Mouse (Mus musculus): ENCODE data around the gene Etv6. TPM values are rescaled to one million over a fixed set of nuclear protein-coding genes. Genes with fewer than 3 reads are reported as not detected.

Etv6 gene
- polyA plus RNA-seq, 1 experiment: not detected

DNA sequence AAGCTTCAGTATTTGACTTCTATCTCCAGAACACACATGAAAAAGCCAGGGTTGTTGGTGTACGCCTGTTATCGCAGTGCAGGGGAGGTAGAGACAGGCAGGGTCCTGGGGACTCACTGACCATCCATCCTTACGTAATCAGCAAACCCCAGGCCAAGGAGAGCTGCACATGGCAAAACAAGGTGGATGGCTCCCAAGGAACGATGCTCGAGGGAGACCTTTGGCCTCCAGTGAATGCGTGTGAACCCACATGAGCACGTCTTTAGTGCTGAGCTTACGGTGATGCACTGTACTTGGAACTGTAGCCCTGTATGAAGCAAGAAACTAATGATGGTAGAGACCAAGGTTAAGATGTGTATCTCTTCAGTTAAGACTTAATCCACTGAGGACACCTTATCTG is 119.2 kb downstream of the Etv6 start:
- 98% methylated on average over 8 of the region's 8 CpGs for WGBS
- Histone ChIP-seq H3K4me3 (ENCODE audit: insufficient read depth, low read depth, low read length) (no peak overlapping the region), H3K4me1 (ENCODE audit: control insufficient read depth, insufficient read depth, low read length) (peaks cover 12% of the 10 kb centered on the region), H3K27ac (ENCODE audit: insufficient read depth, low read depth, low read length) (no peak overlapping the region)
- TF ChIP-seq POLR2A (IDR thresholded peaks at IDR 0.05; ENCODE audit: insufficient read depth, low read depth, low read length) (no peak), CTCF (IDR thresholded peaks at IDR 0.05; ENCODE audit: insufficient read depth, low read depth, low read length) (no peak)

DNA sequence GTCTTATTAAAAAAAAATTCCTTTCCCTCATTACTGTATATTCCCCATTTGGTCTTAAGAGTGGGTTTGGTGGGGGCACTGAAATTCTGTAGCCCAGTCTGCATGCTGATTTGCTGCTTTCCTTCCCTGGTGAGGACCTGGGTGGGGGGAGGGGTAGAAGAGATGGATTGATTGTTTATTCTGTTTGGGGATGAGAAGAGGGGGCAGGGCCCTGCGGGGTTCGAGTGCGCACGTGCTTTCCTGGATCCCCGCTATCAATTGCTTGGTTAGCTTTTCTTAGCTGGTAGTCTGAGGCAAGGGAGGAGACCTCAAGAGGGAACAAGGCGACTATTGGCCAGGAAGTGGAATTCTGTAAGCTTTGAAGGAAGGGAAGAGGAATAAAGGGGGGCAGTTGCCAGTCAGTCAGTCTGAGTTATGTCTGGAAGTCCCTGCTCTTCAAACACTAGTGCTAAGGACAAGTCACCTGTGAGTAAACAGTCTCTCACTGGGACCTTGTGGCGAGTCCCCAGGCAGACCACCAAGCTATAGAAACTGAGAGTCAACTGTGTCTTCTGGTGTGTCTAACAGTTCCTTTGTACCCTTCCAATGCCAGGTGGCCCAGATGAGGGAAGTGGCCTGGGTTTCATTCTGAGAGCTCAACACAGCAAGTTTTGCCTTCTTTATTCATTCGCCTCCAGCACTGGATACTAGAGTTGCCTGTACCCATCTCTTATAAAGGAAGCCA is 120.6 kb downstream of the Etv6 start:
- Histone ChIP-seq H3K4me3 (ENCODE audit: insufficient read depth, low read depth, low read length) (no peak overlapping the region), H3K27ac (ENCODE audit: insufficient read depth, low read depth, low read length) (no peak overlapping the region), H3K4me1 (ENCODE audit: control insufficient read depth, insufficient read depth, low read length) (peaks cover 9% of the 10 kb centered on the region)
- TF ChIP-seq POLR2A (IDR thresholded peaks at IDR 0.05; ENCODE audit: insufficient read depth, low read depth, low read length): no peak
- 75% methylated on average over 8 of the region's 8 CpGs for WGBS

DNA sequence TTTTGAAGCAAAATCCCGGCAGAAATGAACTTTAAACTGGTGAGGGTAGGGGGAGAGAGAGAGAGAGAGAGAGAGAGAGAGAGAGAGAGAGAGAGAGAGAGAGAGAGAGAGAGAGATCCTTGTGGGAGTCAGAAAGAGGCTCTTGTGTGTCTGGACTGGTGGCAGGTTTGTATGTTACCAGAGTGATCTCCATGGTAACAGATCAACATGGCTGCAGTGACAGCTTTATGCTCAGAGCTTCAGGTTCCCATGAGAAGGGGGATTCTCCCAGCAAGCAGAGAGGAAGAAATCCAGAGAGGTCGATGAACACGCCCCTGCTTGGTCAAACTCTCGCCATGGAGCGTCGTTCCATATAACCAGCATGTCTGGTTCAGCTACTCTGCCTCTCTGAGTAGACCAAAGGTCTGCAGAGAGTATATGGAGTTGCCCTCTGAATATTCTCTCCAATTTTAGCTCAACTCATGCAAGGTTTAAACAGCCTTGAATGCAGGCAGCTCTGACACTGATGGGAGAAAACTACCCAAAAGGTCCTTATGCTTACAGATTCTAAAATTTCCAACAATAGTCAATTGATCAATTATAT is 122.1 kb downstream of the Etv6 start:
- no peak overlapping the region for H3K4me3 ChIP-seq (ENCODE audit: insufficient read depth, low read depth, low read length)
- TF ChIP-seq POLR2A (IDR thresholded peaks at IDR 0.05; ENCODE audit: insufficient read depth, low read depth, low read length) (no peak), CTCF (IDR thresholded peaks at IDR 0.05; ENCODE audit: insufficient read depth, low read depth, low read length) (no peak)
- H3K4me1 ChIP-seq (ENCODE audit: control insufficient read depth, insufficient read depth, low read length): peaks cover 6% of the 10 kb centered on the region; the same call in 1 of the 2 replicates
- H3K27ac ChIP-seq (ENCODE audit: insufficient read depth, low read depth, low read length): no peak overlapping the region
- 65% methylated on average over 6 of the region's 6 CpGs for WGBS

DNA sequence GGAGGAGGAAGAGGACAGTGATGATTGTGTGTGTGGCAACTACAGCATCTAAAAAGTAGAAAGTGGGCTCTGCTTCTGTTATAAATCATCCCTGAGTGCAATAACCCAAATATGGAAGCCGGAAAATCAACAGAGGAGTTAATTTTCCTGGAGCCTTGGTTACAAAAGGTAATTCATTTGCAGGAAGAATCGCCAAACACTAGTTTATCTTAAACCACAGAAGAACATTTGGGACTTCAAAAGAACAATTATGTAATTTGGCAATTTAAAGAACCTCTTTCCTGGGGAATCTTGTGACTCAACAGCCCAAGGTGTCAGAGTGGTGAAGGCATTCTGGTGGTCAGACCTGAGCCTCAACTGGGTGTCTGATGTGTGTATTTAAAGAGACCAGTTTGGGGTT is 122.7 kb downstream of the Etv6 start:
- Histone ChIP-seq H3K4me1 (ENCODE audit: control insufficient read depth, insufficient read depth, low read length) (peaks cover 6% of the 10 kb centered on the region; the same call in 1 of the 2 replicates), H3K27ac (ENCODE audit: insufficient read depth, low read depth, low read length) (no peak overlapping the region), H3K4me3 (ENCODE audit: insufficient read depth, low read depth, low read length) (no peak overlapping the region)
- 68% methylated on average over 2 of the region's 2 CpGs for WGBS
- TF ChIP-seq CTCF (IDR thresholded peaks at IDR 0.05; ENCODE audit: insufficient read depth, low read depth, low read length) (no peak), POLR2A (IDR thresholded peaks at IDR 0.05; ENCODE audit: insufficient read depth, low read depth, low read length) (no peak)

DNA sequence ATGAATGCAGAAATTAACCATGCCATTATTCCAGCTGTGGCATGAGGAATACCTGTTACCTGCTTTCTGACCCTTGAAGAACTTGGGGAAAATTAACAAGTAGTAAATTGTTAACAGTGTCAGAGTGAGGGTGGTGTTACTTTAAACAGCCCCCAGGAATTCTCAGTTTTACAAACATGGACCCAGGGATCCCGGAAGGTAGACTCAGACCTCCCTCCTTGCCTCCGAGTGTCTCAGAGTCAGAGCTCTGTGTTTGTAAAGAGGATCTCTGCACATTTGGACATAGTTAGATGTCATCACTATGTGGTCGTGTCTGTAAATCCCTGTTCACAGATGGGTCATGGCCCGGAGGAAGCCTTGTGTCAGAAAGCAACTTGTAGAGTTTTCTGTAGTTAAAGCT is 124.2 kb downstream of the Etv6 start:
- H3K4me3 ChIP-seq (ENCODE audit: insufficient read depth, low read depth, low read length): no peak overlapping the region
- WGBS: 93% methylated on average over 4 of the region's 4 CpGs
- TF ChIP-seq CTCF (IDR thresholded peaks at IDR 0.05; ENCODE audit: insufficient read depth, low read depth, low read length): no peak
- TF ChIP-seq POLR2A (IDR thresholded peaks at IDR 0.05; ENCODE audit: insufficient read depth, low read depth, low read length): no peak
- H3K27ac ChIP-seq (ENCODE audit: insufficient read depth, low read depth, low read length): no peak overlapping the region
- peaks cover 6% of the 10 kb centered on the region; the same call in 1 of the 2 replicates for H3K4me1 ChIP-seq (ENCODE audit: control insufficient read depth, insufficient read depth, low read length)

DNA sequence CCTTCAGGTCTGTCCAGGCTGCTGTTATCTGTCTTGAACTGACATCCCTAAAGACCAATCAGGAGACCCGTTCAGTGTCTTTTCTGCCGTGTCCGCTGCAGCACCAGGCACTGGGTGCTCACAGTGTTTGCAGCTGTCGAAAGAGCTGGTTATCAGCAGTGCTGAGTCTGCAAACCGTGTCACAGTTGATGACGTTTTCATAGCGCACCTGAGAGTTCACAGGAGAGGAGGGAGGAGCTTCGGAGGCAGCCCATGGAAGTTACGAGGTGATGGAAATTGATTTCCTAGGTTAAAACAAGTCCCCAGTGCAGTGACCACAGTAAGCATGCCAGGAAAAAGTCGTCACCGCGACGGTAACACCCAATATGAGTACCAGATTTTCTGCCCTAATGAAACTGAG is 125.5 kb downstream of the Etv6 start:
- 88% methylated on average over 13 of the region's 13 CpGs for WGBS
- Histone ChIP-seq H3K27ac (ENCODE audit: insufficient read depth, low read depth, low read length) (no peak overlapping the region), H3K4me3 (ENCODE audit: insufficient read depth, low read depth, low read length) (no peak overlapping the region), H3K4me1 (ENCODE audit: control insufficient read depth, insufficient read depth, low read length) (peaks cover 6% of the 10 kb centered on the region; the same call in 1 of the 2 replicates)
- no peak for TF ChIP-seq POLR2A (IDR thresholded peaks at IDR 0.05; ENCODE audit: insufficient read depth, low read depth, low read length)
- TF ChIP-seq CTCF (IDR thresholded peaks at IDR 0.05; ENCODE audit: insufficient read depth, low read depth, low read length): no peak

DNA sequence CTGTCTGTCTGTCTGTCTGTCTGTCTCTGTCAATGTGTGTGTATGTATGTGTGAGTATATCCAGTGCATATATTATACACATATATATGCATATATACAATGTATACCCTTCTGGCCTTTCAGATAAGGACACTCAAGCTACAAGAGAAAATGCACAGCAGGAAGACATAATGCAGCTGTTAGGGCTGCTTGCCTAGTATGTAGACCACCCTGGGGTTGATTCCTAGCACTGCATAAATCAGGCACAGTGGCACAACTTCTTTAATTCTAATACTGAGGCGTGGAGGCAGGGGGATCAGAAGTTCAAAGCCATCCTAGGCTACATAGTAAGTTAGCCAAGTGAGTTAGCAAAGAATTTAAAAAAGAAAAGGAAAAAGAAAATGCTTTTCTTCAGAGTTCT is 127.8 kb downstream of the Etv6 start:
- H3K4me1 ChIP-seq (ENCODE audit: control insufficient read depth, insufficient read depth, low read length): 0 out of 2 replicates have a peak, but pooled peaks cover 3% of the 10 kb centered on the region
- H3K27ac ChIP-seq (ENCODE audit: insufficient read depth, low read depth, low read length): no peak overlapping the region
- TF ChIP-seq CTCF (IDR thresholded peaks at IDR 0.05; ENCODE audit: insufficient read depth, low read depth, low read length) (no peak), POLR2A (IDR thresholded peaks at IDR 0.05; ENCODE audit: insufficient read depth, low read depth, low read length) (no peak)
- 98% methylated on average over 1 of the region's 1 CpGs for WGBS
- no peak overlapping the region for H3K4me3 ChIP-seq (ENCODE audit: insufficient read depth, low read depth, low read length)

DNA sequence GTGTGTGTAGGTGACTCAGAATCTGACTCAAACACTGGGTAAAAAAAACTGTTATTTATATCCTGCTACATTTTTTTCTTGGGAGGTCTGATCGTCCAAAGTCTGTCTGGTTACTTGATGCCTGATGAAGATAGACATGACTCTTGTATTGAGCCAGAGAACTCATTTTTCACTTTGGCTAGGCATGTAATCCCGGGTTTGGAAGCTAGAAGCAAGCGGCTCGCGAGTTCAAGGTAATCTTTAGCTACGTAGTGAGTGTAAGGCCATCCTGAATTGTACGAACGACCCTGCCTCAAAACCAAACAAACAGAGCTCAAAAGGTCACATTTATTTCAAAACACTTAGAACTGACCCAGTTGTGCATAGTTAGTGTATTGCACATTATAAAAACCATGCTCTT is 128.9 kb downstream of the Etv6 start:
- 0 out of 2 replicates have a peak, but pooled peaks cover 3% of the 10 kb centered on the region for H3K4me1 ChIP-seq (ENCODE audit: control insufficient read depth, insufficient read depth, low read length)
- no peak for TF ChIP-seq CTCF (IDR thresholded peaks at IDR 0.05; ENCODE audit: insufficient read depth, low read depth, low read length)
- no peak for TF ChIP-seq POLR2A (IDR thresholded peaks at IDR 0.05; ENCODE audit: insufficient read depth, low read depth, low read length)
- WGBS: 86% methylated on average over 8 of the region's 8 CpGs

DNA sequence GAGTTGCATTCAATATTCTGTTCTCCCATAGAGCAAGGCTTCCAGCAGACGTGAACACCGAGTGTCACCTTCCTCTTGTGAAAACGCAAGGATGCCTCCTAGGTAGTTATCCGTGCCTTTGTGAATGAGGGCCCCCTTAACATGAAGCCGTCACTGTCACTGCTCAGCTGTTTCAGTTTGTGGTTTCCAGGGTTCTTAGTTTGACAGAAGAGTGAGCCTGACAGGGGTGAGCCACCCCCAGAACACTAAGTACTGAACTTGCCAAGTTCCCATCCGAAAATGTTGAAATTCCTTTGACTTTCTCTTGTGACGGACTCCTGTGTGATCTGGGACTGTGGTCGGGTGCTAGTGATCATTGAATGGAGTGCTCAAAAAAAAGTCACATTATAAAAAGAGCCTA is 129.5 kb downstream of the Etv6 start:
- Histone ChIP-seq H3K4me1 (ENCODE audit: control insufficient read depth, insufficient read depth, low read length) (0 out of 2 replicates have a peak, but pooled peaks cover 3% of the 10 kb centered on the region), H3K4me3 (ENCODE audit: insufficient read depth, low read depth, low read length) (no peak overlapping the region), H3K27ac (ENCODE audit: insufficient read depth, low read depth, low read length) (no peak overlapping the region)
- TF ChIP-seq CTCF (IDR thresholded peaks at IDR 0.05; ENCODE audit: insufficient read depth, low read depth, low read length) (no peak), POLR2A (IDR thresholded peaks at IDR 0.05; ENCODE audit: insufficient read depth, low read depth, low read length) (no peak)
- WGBS: 84% methylated on average over 8 of the region's 8 CpGs

More for the DNA sequence above, 128.9 kb downstream of the Etv6 start:
- no peak overlapping the region for H3K27ac ChIP-seq (ENCODE audit: insufficient read depth, low read depth, low read length)
- no peak overlapping the region for H3K4me3 ChIP-seq (ENCODE audit: insufficient read depth, low read depth, low read length)
